8 mouse cellular contexts compared by ENCODE assay signal in genomic region chr1:155217865-155218541, GRCm38 (mm10). TPM values are rescaled to one million over a fixed set of nuclear protein-coding genes. Genes with fewer than 3 reads are reported as not detected.
DNase-seq lines count a peak whose midpoint lies in the region; ATAC-seq and TF ChIP-seq lines count a peak whose summit lies in the region.

No protein-coding gene starts in this region.

- no peak overlapping the region for H3K9ac ChIP-seq in heart, adult 2 months (ENCODE audit: low read depth, low read length)

- no peaks in the 10 kb centered on the region for H3K36me3 ChIP-seq in heart, adult 2 months (ENCODE audit: control insufficient read depth, insufficient read depth, low read length)

- peak; percentile 83; the same call in 1 of the 2 replicates for TF ChIP-seq EP300 in heart, adult 2 months (IDR thresholded peaks at IDR 0.05; ENCODE audit: insufficient read depth, low read depth, low read length)

- intact Hi-C loops in heart, adult 2 months (cut with DNase I), result loop anchor here (1.0 to 5.0 kb wide), 4 partner anchors 78 to 192 kb away; partner anchors contain the start of gene Ier5

- H3K27me3 ChIP-seq in heart, adult 2 months (ENCODE audit: control insufficient read depth, insufficient read depth, low read length), result no peaks in the 10 kb centered on the region

- TF ChIP-seq CTCF in heart, adult 2 months (IDR thresholded peaks at IDR 0.05), result peak; percentile 82

- no peaks in the 10 kb centered on the region for H3K79me2 ChIP-seq in heart, adult 2 months (replicated peaks; ENCODE audit: control insufficient read depth, insufficient read depth, low read length)

- no peak overlapping the region for H3K4me3 ChIP-seq in heart, adult 2 months

- no peak overlapping the region for H3K27ac ChIP-seq in heart, adult 2 months

- H3K4me1 ChIP-seq in heart, adult 2 months (ENCODE audit: control insufficient read depth, insufficient read depth, low read length), result peaks cover 9% of the 10 kb centered on the region

- 59% methylated on average over 9 of the region's 9 CpGs for WGBS in heart, adult 2 months

- no peak for TF ChIP-seq POLR2A in heart, adult 2 months (IDR thresholded peaks at IDR 0.05; ENCODE audit: insufficient read depth, low read depth, low read length)

- DNase-seq in heart, adult 2 months, result peak; percentile 52 to 70
- no peak for DNase-seq in heart, adult 9 months (ENCODE audit: low spot score in 2 of 2)
- peak; percentile 52 for DNase-seq in urinary bladder, postnatal 25 days (ENCODE audit: low spot score)
- no peak for DNase-seq in urinary bladder, postnatal 4 days (ENCODE audit: low spot score in 2 of 2)
- DNase-seq in kidney, postnatal 4 days, result peak; percentile 57 to 70
- DNase-seq in natural killer cell, adult 2 months (ENCODE audit: low spot score in 2 of 2), result peak; percentile 44 to 64
- peak; percentile 53 for DNase-seq in yolk sac, embryonic 10.5 days (ENCODE audit: low spot score)

- peak; percentile 31; the same call in 1 of the 2 replicates for ATAC-seq in common myeloid progenitor, adult 5-6 weeks (replicated peaks; ENCODE audit: low read depth, poor library complexity, severe bottlenecking)

RNA-seq across cellular contexts. Expression of gene BC034090, which starts 26.2 kb away (rescaled TPM):
- total RNA-seq in heart, adult 2 months (2021), result 10 to 100 TPM; 37.2 to 37.5 TPM
- polyA plus RNA-seq in heart, adult 2 months (2012; rRNA removed), result 31.8 and 44.8 TPM in 2 replicates
- total RNA-seq in common myeloid progenitor, adult 5-6 weeks (2017), result not detected in 2 replicates

RNA-seq across cellular contexts. Expression of gene Stx6, which starts 59.5 kb away (rescaled TPM):
- 10 to 100 TPM; 22.2 to 23.0 TPM for total RNA-seq in heart, adult 2 months (2021)
- polyA plus RNA-seq in heart, adult 2 months (2012; rRNA removed), result 18.0 and 19.0 TPM in 2 replicates
- 24.5 and 32.6 TPM in 2 replicates for total RNA-seq in common myeloid progenitor, adult 5-6 weeks (2017)

Comparison
In these comparisons a context has a peak if more than half of its experiments do, and no peak if none do; other contexts are left out.
1. DNase-seq: peak in heart, adult 2 months (2 of 2), urinary bladder, postnatal 25 days (single experiment), kidney, postnatal 4 days (2 of 2), natural killer cell, adult 2 months (2 of 2) and yolk sac, embryonic 10.5 days (single experiment); none in heart, adult 9 months (0 of 2) and urinary bladder, postnatal 4 days (0 of 2).
2. RNA of gene BC034090, which starts 26.2 kb away (total RNA-seq): 37.2 to 37.5 TPM in heart, adult 2 months; not detected in common myeloid progenitor, adult 5-6 weeks; every median in the first group is over 10 times any median in the second.